Mouse (Mus musculus) urinary bladder, postnatal 25 days (tissue): ENCODE results near the gene Rcor1.
"Not testable (repeated sequence)": the region's sequence is repeated elsewhere in the genome, so short reads cannot be mapped to it uniquely, and the experiment has no call there.

ENCODE experiments used
- DNase-seq: peaks from one replicate; pipeline ENCODE4 v3.0.0; 2022; ENCODE audit warnings: low spot score

Gene Rcor1

GRCm38 (mm10) chr12:111069299-111069698, 30.1 kb downstream of the Rcor1 start:
- DNase-seq = not testable (repeated sequence)

GRCm38 (mm10) chr12:111071009-111071408, 31.9 kb downstream of the Rcor1 start:
- DNase-seq = no peak

GRCm38 (mm10) chr12:111071477-111072152, 32.5 kb downstream of the Rcor1 start:
- DNase-seq = no peak

GRCm38 (mm10) chr12:111076385-111076965, 37.3 kb downstream of the Rcor1 start:
- no peak for DNase-seq

GRCm38 (mm10) chr12:111085579-111085978, 46.4 kb downstream of the Rcor1 start:
- DNase-seq = no peak

GRCm38 (mm10) chr12:111087066-111087465, 47.9 kb downstream of the Rcor1 start:
- DNase-seq = no peak

- DNase-seq = peak; percentile 67
Observed at GRCm38 (mm10) chr12:111088186-111088585, 49.0 kb downstream of the Rcor1 start.

GRCm38 (mm10) chr12:111088731-111089141, 49.6 kb downstream of the Rcor1 start:
- no peak for DNase-seq

- no peak for DNase-seq
Observed at GRCm38 (mm10) chr12:111089145-111089544, 50.0 kb downstream of the Rcor1 start.

- no peak for DNase-seq
Observed at GRCm38 (mm10) chr12:111090801-111091200, 51.6 kb downstream of the Rcor1 start.

GRCm38 (mm10) chr12:111091981-111092380, 52.8 kb downstream of the Rcor1 start:
- peak; percentile 25 for DNase-seq

- DNase-seq = no peak
Observed at GRCm38 (mm10) chr12:111094073-111094472, 54.9 kb downstream of the Rcor1 start.

- DNase-seq = no peak
Observed at GRCm38 (mm10) chr12:111095086-111095485, 55.9 kb downstream of the Rcor1 start.

- no peak for DNase-seq
Observed at GRCm38 (mm10) chr12:111096249-111096648, 57.1 kb downstream of the Rcor1 start.

- DNase-seq = no peak
Observed at GRCm38 (mm10) chr12:111097036-111097435, 57.9 kb downstream of the Rcor1 start.

GRCm38 (mm10) chr12:111111176-111111575, 72.0 kb downstream of the Rcor1 start:
- no peak for DNase-seq

- no peak for DNase-seq
Observed at GRCm38 (mm10) chr12:111114593-111114992, 75.4 kb downstream of the Rcor1 start.

GRCm38 (mm10) chr12:111119506-111120085, 80.4 kb downstream of the Rcor1 start:
- no peak for DNase-seq

- no peak for DNase-seq
Observed at GRCm38 (mm10) chr12:111120976-111121645, 82.0 kb downstream of the Rcor1 start.

- DNase-seq = no peak
Observed at GRCm38 (mm10) chr12:111122332-111122852, 83.2 kb downstream of the Rcor1 start.

- no peak for DNase-seq
Observed at GRCm38 (mm10) chr12:111124601-111125260, 85.6 kb downstream of the Rcor1 start.

GRCm38 (mm10) chr12:111125666-111126065, 86.5 kb downstream of the Rcor1 start:
- no peak for DNase-seq
